Mouse (Mus musculus) thymus, postnatal 0 days (tissue): ENCODE data around the gene Slc38a2. TPM values are rescaled to one million over a fixed set of nuclear protein-coding genes. Genes with fewer than 3 reads are reported as not detected.

ENCODE experiments used
- DNase-seq: peaks from one replicate; pipeline ENCODE4 v3.0.0-alpha.2; 2015; ENCODE audit warnings: low spot score
- polyA plus RNA-seq: library from polyadenylated mRNA; unstranded; fragments of >200 nt; fragmentation: Nextera tagmentation; extraction: Ambion mirVana; gene quantifications from 2 replicates; pipeline ENCODE4 v1.2.1, GENCODE M21; 2015

Gene Slc38a2
- polyA plus RNA-seq, 1 experiment from 2014 or later, result 95.8 TPM

DNA sequence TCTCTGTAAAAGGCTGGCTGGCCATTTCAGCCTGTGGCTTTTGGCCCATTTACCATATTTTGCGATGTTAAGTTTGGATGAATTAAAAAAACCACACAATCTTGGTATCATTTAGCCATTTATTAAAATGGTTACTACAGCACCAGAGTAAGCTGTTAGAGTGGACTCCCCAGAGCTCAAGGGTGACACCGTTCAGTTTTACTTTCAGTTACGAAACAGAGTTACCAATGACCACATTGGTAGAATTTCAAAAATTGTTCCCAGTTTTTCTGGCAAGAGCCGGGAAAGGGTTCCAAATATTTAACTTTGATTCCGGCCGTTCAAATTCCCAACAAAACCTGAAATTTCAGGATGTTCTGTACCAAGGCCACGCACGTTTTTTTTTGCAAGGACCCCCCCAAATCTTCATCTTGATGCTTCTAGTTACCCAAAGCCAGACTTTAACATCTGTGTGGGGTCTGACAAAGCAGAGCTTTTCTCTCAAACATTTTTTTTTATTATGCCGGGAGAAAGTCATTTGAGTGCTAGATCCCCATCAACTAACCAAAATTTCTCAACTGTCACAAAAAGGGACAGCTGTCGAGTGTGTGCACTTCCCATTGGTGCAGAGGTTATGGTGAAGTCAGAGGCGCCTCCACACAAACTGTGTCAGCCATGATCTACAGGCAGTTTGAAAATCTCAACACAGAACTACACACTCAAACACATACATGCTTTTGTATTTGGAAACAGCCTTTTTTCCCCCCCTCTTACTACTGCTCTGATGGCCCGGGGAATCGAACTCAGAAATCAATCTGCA lies 2.8 kb downstream of the Slc38a2 start:
- DNase-seq, result no peak

DNA sequence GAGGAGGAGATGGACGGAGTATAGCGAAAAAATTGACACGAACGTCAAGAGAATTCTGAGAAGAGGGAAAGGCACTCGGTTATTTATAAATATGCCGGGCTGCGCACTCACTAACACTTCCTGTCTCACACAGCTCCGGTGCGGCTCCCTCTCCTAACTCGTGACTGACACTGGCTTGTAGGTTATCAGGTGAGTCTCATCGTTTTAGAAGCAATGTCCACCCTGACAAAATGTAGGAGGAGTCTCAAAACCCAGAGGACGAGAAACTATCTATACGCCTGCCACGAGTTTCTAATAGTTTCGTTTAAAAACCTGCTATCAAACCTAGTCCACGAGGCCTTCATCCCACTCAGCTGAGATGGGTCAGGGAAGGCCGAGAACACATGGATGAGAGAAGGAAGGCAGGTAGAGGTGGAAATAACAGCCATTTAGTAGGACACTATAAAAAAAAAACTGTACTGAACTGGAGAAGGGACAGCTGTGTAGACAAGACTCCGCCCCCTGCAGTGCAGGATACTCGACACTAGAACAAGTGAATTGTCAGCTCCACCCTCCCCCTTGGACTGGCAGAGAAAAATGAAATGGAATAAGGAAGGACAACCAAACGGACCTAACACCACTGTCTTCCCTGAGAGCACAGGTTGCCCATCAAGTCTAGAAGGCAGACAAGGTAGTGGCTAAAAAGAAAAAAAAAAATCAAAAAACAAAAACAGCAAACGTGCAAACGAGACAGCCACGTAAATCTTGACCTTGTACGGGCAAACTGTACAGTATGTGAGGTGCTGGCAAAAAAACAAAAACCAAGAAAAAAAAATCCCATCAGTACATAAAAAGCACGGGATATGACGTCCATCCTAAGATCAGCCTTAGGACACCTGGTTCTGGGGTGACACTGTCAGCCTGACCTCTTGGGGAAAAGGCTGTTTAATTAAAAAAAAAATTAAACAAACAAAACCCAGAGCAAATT lies 3.8 kb downstream of the Slc38a2 start:
- DNase-seq, result no peak

DNA sequence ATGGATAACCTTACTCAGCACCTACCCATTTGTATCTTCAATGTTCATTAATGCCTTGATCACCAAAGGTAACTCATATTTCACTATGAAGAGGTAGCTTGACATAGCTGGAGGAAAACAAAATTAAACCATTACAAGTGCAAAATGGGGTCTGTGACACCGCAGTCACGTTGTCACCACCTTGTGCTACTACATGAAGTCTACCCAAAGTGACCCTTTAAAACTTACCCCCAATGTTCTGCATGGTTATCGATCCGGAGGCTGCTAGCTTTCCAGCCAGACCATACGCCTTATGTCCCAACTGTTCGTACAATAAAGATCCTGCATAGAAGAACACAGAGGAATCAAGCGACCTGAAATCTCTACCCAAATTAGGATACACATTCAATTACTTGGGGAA lies 4.5 kb downstream of the Slc38a2 start:
- DNase-seq, result no peak

DNA sequence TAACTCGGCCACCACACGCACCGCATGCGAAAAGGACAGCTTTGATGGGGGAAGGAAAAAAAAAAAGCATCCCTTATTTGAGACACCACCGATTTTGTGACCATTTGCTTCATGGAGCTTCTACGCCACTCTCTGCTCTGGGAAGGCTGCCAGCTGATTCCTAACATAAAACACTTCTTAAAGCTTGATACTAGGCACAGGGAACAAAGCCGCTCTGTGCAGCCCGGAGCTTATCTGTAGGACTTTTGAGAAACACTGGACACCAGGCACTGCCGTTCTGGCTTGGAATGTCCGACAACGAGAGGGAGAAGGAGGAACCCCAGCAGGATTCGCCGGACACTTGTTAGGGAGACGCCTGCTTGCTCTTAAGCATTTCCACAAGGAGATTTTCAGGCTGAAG lies 5.8 kb downstream of the Slc38a2 start:
- no peak for DNase-seq

DNA sequence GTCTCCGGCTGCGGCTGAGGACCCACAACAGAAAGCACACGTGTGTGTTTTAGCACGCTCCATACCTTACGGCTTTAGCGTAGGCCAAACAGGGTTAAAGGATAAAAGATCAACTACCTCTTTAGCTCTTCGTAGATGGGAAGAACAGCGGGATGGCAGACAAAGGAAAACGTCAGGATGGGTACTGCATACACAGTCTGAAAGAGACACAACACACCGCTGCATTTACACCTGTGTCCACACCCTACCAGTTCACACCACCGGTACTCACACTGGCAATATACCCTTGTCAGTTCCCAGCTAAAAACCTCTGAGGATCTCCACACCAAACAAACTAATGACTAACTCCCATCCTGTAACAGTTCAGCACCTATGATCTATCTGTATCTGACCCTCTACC lies 7.1 kb downstream of the Slc38a2 start:
- DNase-seq, result no peak

DNA sequence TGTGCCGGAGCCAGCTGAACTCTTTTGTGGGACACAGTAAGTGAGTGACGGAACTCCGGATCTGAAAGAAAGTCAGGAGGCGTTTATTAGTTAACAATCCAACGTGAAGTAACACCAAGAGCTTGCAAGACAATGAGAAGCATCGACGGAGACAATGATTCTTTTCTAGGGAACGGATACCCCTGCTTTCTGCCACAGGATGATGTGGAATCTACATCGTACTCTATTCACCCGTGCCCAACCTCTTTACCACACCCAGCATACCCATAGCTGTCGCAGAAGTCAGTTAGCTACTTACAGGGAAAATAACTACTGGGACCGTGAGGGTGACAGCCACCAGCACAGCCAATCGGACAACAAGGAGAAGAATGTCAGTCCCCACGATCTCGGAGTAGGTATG lies 8.1 kb downstream of the Slc38a2 start:
- no peak for DNase-seq

DNA sequence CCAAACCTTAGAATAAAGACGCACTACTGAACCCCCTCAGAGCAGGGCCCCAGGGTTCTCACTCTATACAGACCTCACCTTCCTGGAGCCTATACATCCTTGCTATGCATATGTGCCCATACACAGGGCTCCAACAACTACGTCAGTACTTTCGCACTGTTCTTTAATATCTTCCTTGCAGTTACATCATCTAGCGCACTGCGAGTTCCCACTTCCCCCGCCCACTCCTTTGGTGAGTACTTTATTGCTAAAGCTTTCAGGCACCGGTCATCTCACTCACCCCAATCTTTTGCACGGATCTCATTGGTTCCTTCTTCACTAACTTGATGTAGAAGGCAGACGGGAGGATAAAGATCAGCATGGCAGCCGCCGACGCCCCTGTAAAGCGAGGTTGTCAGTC lies 8.7 kb downstream of the Slc38a2 start:
- DNase-seq, result no peak

DNA sequence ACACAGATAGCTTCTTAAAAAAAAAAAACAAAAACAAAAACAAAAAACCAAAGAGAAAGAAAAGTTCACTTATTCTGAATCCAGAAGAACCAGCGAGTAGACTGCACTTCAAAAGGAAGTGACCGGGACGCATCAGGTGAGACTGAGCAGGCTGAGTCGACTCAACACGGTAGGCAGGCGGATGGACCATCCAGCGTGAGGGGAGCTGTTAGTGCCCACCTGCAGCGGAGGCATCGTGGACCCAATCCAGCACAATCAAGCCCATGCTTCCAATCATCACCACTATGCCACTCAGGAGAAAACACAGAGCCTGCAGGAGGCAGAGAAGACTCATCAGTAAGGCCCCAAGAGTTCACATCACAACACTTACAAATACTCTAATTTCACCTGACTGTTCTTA lies 9.6 kb downstream of the Slc38a2 start:
- DNase-seq, result no peak

DNA sequence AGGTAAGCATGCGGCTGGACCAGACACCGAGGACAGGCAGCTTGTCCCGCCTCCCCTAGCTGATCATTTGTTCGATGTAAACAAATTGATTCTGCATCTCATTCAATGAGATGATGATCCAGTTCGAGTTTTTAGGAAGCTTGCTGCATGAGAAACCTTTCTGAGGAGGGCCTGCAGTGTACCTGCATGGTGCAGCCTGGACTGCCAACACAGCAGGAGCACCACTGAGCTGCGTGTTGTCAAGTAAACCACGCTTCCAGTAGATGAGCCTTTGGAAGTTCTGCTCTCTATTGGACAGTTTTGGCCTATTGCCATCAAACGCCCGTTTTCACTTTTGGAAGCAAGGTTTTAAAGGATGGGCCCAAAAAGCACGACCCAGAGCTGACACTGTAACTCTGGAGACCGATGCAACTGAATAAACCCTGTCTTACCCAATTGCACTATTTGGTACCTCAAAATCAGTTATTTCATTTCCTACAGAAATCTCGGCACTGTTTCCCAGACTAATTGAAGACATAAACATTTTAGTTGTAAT lies 10.7 kb downstream of the Slc38a2 start:
- no peak for DNase-seq

DNA sequence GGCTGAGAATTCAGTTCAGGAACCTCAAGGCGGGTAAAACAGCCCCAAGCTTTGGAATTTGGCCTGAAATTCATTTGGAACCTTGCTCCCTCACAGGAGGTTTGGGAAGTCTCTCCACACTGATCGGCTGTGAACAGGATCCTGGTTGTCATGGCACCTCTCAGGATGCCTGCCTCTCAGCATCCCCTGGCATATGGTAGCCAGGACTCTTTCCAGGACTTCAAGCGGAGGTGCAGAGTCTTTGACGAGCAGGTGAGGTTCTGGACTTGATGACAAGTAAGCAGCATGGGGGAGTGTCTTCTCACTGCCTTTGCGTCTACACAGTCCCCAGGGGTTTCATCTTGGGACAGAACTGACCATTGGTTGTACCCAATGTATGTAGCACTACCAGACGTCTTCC lies 11.5 kb downstream of the Slc38a2 start:
- DNase-seq, result no peak

DNA sequence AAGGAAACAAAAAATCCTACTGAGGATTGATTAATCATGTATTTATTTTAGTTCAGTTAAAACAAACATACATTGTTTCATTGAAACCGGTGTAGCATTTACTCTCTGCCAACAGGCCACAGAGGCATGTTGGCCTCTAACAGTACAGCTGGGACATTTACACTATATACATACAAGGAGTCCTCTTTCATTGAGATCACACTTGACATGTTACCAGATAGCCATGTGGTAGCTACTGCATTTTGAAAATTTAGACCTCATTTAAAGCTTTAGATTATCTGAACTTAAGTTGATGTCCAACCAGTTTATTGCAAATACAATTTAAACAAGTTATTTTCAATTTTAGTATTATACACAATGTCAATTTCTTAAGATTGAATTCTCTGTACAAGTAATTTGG lies 12.2 kb downstream of the Slc38a2 start:
- no peak for DNase-seq

DNA sequence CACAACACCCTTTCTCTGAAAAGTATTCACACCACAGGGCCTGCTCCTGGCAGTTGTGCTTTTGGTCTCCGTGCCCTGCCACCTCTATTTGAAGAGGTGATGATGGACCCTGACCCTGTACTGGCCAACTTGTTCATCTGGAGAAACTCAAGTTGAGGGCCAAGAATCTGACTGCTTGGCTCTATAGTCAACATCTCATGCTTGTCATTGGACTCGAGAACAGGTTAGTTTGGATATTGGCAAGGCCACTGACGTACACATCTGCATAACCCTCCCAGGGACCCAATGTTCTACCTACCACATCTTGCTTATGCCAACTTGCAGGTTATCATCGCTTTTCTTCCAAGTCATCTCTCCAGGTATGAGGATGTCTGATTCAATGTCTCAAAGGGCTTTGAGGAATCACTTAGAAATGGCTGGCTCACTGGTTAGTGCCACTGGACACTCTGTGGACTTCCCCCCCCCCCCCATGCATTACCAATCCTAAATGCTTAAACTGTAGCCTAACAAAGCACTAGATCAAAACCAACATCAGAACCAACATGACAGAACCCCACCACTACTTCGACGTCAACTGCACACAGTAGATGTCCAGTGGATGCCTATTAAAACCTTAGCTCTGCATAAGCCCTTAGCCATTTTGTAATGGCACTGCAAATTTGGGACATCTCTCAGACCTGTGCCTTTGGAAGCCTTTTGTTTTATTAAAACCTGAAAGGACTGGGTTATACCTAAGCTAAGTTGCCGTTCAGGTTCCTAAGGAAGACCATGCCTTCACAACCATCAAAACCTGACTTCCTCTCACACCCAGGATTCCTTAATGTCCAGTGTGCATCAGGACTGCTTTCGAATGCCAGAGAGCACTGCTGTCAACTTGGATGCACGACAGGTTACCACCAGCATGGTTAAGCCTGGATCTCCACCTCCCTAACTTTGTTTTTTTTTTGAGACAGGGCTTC lies 13.1 kb downstream of the Slc38a2 start:
- no peak for DNase-seq

DNA sequence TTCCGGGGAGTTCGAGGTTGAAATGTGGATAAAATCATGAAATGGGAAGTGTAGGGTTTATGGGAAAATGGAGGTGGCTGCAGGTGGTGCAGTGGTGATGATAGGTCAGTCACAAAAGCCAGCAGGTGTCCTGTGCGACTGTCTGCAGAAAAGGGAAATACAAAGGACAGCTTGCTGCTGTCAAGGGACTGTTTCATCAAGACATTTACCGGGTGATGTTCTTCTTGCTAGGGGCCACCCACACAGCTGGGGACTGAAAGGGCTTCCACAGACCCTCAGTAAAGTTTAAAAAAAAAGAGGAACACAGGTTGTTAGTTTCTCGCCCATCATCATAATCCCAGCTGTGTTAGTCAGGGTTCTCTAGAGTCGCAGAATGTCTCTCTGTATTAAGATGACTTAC lies 14.3 kb downstream of the Slc38a2 start:
- no peak for DNase-seq

DNA sequence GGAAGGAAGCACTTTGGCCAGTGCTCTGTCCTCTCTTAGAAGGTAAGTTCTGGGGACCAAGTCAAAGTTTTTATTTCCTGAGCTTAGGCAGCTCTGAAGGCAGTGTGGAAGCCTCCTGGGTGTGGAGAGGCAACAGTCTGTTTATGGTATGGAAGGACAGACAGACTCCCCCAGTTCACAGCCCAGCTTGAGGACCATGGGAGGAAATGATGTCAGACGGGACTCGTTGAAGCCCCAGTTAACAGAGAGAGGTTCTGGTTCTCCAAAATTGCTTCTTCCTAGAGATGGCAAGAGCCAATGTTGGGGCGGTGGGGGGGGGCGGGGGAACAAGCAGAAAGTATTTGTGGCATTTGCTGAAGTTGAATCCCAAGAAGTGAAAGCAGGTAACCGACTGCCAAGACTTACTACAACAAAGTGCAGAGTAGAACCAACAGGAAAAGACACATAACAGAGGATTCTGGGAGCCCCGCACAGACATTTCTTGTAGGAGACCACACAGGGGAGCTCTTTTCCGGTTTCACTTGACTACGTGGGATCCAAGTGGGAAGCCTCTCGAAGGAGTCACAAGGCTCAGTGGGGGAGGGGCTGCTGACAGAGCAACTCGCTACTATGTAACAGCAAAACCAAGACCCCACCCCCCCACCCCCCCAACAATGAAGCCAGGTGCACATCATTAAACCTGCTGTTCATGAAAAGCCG lies 15.2 kb downstream of the Slc38a2 start:
- peak; percentile 79 for DNase-seq

DNA sequence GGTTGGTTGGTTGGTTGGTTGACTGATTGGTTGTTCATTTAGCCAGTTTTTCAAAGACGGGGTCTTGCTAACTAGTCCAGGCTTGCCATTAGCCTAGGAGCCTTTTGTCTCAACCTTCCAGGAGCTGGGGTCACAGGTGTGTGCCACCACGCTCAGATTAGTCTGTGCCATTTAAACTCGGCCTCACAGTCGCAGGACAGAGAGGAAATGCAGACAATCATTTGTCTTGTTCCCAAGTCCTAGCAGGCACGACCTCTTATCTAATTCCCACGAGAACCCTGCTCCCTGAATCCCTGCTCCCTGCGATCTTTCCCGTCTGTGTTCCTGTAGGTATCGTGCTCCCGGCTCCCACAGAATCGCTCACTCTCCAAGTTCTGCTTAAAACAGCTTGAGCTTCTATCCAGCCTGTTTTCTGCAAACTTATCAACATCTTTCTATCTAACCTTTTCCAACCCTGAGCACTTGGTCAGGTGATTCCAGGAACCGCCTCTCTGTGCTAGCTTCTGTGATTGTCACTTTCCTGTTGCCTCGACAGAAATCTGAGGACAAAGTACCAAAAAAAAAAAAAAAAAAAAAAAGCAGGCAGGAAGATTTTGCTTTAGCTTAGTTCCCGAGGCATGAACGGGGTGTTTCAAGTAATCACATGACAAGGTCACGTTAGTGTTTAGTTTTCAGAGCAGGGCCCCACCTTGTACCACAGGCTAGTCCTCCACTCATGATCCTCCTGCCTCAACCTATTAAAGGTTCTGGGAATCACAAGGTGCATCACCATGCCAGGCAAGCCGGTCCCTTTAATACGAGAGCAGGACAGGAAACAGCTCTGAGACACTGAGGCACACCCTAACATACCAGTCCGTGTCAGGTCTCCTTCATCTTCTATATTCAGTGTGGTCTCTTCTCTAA lies 20.4 kb downstream of the Slc38a2 start:
- no peak for DNase-seq

DNA sequence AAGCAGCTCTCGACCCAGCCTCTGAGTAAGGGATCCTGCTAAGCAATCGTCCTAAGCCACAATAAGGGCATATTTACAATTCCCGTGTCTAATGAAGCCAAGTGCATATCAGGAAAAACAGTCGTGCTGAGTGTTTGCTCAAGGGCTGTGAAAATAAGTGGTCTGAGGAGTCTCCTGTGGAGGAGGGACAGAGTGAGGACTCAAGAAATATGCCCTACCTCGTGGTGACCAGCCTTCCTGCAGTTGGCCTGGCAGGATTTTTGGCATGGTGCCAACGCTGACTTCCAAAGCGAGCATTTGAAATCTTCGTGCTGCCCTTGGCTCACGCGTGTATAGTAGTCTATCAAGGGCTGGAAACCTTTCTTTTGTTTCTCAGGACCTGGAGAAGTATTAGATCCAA lies 23.0 kb downstream of the Slc38a2 start:
- DNase-seq, result no peak

DNA sequence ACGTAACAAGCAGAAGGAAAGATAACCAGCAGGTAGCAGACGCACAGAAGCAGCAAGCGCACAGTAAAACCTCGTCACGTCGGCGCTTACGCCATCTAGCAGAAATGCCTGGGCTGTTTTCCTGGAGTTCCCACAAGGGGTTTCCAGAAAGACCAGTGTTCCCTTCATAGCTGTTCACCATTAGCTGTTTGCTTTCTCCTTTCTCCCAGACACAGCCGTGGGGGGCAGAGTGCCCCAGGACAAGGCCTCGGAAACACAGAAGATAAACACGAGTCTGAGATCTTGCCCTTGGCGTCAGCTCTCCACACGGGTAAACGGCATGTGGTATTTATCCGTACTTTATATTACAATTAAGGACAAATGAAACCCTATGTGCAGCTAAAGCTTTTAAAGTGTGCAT lies 23.8 kb downstream of the Slc38a2 start:
- no peak for DNase-seq

DNA sequence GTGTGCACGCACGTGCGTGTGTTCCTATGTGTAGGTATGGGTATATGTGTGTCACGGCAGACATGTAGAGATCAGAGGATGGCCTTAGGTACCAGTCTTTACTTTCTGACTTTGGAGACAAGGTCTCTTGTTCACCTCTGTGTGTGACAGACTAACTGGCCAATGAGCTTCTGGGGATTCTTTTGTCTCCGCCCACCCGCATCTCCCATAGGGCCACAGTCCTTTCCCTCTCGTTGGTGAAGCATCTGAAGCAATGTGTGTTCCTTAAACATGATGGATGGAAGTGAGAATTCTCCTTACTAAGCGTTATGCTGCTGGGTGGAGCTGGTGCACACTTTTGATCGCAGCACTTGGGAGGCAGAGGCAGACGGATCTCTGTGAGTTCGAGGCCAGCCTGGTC lies 24.5 kb downstream of the Slc38a2 start:
- DNase-seq, result no peak

DNA sequence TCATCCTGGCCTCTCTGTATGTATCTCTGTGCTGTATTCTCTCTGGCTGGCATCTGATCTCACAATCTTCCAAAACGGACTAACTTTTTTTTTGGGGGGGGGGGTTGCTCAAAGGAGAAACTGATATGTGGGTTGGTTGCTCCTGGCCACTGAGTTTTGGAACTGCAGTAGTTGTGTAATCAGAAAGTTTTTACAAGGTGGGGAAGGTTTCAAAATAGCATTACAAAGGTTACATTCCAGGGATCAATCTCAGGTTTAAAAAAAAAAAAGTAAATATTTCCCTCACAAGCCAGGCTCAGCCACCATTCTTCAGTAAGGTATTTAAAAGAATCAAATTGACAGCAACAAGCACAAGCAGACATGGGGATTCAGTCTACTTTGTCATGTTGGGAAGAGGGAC lies 25.4 kb downstream of the Slc38a2 start:
- DNase-seq, result no peak
